Mouse (Mus musculus) heart, postnatal 36 days (tissue): ENCODE results near the gene Kat8. TPM values are rescaled to one million over a fixed set of nuclear protein-coding genes. Genes with fewer than 3 reads are reported as not detected.
A peak's percentile ranks its signal among the peaks of the same experiment; 100 is the strongest.
"Not testable (repeated sequence)": the region's sequence is repeated elsewhere in the genome, so short reads cannot be mapped to it uniquely, and the experiment has no call there.

Source experiments
- DNase-seq, 2 experiments: peaks; one replicate each; pipeline ENCODE4 v3.0.0; 2021 to 2022
- intact Hi-C: fragments of 180-260 bp; cut with DNase I; formaldehyde crosslinking; loops from one replicate; pipeline ENCODE4 v1.15.1; 2025
- total RNA-seq, 2 experiments: library from RNA; stranded (reverse); gene quantifications; 2 replicates each; pipeline ENCODE4 v1.2.3; 2021

The Kat8 gene
- total RNA-seq, 2 experiments from 2014 or later, result 13.8 to 16.1 TPM

DNA sequence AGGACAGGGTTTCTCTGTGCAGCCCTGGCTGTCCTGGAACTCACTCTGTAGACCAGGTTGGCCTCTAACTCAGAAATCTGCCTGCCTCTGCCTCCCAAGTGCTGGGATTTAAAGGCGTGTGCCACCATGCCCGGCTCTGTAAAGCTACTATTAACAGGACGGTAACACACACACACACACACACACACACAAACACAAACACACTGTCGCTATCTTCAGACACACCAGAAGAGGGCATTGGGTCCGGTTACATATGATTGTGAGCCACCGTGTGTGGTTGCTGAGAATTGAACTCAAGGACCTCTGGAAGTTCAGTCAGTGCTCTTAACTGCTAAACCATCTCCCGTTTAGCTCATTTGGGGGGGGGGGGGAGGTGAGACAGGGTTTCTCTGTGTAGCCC is 16.4 kb upstream of the Kat8 start:
- not testable (repeated sequence) for DNase-seq
- intact Hi-C loops, result loop anchor here (2.0 to 5.0 kb wide), 2 partner anchors 17 to 94 kb away; partner anchors contain the start of gene Hsd3b7

- intact Hi-C loops, result loop anchor here (5.0 kb wide), 1 partner anchor 94 kb away; the partner anchor contains the start of gene Hsd3b7
- peak; percentile 50 to 68 for DNase-seq
Observed at GRCm38 (mm10) chr7:127896384-127896783, 15.9 kb upstream of the Kat8 start.

DNA sequence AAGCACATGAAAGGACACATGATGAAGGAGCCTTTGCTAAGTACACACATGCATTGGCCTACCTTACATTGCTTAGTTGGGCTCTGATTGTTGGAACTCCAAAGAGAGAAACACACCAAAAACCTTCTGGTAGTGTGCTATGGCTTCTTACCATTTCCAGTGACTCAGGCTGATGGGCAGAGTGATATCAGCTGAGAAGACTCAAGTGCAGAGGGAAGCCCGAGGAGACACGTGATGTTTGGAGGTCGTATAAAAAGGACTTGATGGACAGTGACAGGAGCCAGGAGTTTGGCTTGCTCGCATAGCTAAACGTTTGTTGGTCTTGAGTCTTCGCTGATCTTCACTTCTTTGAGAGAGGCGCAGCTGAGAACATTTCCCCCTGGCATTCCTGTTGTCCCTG is 14.8 kb upstream of the Kat8 start:
- DNase-seq, result no peak
- intact Hi-C loops, result loop anchor here (5.0 kb wide), 1 partner anchor 95 kb away; the partner anchor contains the start of gene Hsd3b7

DNA sequence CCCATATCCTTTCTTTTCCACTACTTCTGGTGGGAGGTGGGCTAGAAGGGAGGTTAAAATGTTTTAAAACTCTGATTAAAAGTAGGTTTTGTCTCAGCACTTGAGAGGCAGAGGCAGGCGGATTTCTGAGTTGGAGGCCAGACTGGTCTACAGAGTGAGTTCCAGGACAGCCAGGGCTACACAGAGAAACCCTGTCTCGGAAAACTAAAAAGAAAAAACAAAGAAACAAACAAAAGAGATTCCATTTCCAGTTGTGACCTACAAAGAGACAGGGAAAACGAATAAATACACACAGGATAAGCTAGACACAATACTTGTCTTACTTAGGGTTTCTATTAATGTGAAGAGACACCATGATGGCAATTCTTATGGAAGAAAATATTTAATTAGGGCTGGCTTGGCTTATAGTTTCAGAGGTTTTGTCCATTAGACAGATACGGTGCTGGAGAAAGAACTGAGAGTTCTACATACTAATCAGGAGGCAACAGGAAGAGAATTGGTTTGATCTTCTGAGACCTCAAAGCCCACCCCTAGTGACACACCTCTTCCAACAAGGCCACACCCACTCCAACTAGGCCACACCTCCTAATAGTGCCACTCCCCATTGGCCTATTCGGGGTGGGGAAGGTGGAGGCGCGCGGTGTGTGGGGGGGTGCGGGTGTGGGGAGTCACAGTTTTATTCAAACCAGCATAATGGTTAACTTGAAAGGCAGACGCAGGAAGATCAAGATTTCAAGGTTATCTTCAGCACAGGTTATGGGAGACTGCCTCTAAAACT is 13.9 kb upstream of the Kat8 start:
- intact Hi-C loops, result loop anchor here (5.0 kb wide), 1 partner anchor 96 kb away; the partner anchor contains the start of gene Hsd3b7
- no peak for DNase-seq

DNA sequence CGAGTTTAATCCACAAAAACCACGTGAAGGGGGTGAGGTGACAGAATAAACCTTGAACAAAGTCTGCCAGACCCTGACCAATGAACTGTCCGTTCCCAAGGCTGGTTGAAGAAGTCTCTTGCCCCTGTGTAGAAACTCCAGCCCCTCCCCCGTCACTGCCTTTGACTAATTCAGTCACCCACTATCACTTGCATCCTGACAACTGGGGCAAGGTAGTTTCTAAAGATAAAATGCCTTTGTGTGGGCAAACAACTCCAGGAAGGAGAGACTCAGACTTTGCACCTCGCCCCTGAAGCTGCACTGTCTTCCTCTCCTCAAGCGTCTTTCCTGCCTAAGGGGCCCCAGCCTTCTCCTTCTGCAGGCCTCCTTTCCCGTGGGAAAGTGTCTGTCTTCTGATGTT is 12.3 kb upstream of the Kat8 start:
- intact Hi-C loops, result loop anchor here (5.0 kb wide), 1 partner anchor 98 kb away; the partner anchor contains the start of gene Hsd3b7
- no peak for DNase-seq

- no peak for DNase-seq
- intact Hi-C loops, result no loop called here
Observed at GRCm38 (mm10) chr7:127901772-127902171, 10.5 kb upstream of the Kat8 start.

DNA sequence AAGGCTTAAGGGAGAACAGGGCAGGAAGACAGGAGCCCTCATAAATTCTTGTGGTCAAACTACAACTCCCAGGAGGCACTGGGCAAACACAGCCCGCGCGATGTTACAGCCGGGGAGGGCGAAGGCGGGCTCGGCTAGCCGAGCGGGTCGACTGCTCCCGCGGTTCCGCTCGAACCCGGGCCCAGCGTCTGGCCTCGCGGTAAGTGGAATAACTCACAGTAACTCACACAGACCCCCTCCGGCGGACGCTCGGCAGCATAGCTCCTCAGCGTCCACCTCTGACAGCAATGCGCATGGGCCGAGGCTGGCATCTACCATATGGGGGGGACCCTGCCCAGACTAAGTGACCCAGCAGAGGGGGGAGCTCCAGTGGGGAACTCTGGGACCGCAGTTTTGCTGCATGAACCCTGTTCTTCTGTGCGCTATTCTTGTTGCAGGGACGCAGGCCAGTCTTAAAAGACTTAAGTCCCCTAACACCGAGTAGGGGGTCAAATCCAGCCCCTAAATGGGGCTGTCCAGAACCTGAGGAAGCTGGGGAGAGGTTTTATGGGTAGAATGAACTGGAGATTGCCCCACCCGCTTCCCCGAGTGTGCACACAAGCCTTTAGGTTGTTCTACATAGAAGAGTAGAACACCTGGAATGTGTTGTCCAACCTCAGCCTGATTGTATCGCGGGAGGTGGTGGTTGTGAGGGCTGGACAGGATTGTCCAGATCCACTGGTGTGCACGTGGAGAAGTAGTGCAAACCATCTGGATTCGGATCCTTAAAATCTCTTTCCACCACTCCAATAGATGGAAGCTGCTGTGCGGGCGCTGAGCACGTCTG is 8.1 kb upstream of the Kat8 start, which contains the start of gene Bckdk:
Gene Bckdk (plus strand): TSS at position 112 of the 826 bp plus-strand sequence.
- intact Hi-C loops, result no loop called here
- peak; percentile 68 to 78 for DNase-seq

- no peak for DNase-seq
- intact Hi-C loops, result no loop called here
Observed at GRCm38 (mm10) chr7:127907939-127908338, 4.4 kb upstream of the Kat8 start.

DNA sequence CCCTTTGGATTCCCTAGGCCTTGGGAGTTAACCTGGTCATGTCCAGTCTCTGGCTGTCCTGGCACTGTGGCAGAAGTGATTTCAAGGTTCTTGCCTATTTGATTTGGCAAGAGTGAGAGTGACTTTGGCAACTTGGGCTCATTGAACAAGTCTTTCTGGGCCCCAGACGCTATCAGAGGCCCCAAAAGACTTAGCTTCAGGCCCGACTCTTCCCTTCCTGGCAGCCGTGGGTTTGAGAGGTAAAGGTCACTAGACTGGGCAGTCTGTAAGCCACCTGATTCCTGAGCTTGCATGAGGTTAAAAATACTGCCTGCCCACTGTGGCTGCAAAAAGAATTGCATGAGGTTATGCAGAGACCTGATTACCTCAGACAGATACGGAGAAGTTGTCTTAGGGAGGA is 3.7 kb upstream of the Kat8 start:
- intact Hi-C loops, result no loop called here
- DNase-seq, result no peak

DNA sequence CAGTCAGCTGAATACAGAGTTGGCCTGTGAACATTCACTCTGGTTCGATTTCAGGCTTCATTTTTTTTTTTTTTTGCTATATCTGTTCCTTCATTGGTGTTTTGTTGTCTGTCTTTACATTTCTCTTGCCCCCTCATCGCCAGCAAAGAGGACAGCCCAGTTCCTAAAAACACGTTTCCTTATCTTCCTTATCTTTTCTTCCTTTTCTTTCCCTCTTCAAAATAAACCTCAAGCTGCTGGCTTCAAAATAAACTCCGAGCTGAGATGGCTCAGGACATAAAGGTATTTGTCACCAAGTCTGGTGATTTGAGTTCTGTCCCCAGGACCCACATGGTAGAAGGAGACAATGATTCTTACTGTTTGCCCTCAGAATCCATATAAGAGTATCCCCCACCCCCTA is 622 bp downstream of the Kat8 start:
- no peak for DNase-seq
- intact Hi-C loops, result no loop called here

DNA sequence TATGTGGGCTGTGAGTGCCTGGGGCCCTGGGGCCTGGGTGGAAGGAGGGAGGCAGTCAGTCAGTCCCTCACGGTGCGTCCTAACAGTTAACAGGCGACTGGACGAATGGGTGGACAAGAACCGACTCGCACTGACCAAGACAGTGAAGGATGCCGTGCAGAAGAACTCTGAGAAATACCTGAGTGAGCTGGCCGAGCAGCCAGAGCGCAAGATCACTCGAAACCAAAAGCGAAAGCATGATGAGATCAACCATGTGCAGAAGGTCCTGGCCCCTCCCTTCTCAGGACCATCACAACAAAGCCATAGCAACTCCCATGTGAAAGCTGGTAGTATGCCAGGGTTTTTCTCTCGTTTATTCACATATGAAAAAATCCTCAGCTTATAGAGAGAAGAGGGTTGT is 3.0 kb downstream of the Kat8 start:
- intact Hi-C loops, result no loop called here
- no peak for DNase-seq

DNA sequence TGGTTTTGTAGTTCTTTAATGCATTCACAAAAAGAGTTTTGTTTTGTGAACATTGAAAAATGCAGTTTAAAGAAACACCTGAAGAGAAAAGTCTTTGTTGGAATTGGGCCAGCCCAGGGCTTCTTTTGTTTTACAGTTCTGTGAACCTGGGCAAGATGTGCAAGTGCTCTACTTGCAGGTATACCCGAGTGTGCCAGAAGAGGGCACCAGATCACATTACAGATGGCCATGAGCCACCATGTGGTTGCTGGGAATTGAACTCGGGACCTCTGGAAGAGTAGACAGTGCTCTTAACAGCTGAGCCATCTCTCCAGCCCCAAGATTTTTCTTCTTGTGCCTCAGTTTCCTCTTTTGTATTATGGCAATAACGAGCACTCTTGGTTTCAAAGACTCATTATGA is 5.9 kb downstream of the Kat8 start:
- intact Hi-C loops, result no loop called here
- peak in 1 of 2 experiments; percentile 54 for DNase-seq

DNA sequence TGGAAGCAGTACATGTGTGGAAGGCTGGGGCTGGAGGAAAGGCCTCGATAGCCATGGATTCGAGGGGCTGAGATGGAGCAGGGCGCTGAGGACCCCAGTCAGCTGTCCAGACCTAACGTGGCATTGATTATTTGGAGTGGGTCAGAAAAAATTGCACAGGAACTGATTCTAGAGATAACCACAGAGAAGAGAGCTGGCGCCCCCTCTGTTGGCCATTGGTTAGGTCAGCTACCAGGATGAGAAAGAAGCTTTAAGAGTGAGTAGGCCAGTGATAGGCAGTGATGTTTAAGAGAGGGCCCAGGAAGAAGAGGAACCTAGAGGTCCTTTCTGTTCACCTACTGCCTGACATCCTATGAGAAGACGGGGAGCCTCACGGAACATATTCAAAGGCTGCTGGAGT is 7.0 kb downstream of the Kat8 start:
- intact Hi-C loops, result no loop called here
- no peak for DNase-seq

GRCm38 (mm10) chr7:127921516-127921915 is 9.2 kb downstream of the Kat8 start:
- intact Hi-C loops, result no loop called here
- no peak for DNase-seq

- DNase-seq, result no peak
- intact Hi-C loops, result no loop called here
Observed at GRCm38 (mm10) chr7:127922451-127923275, 10.3 kb downstream of the Kat8 start.

DNA sequence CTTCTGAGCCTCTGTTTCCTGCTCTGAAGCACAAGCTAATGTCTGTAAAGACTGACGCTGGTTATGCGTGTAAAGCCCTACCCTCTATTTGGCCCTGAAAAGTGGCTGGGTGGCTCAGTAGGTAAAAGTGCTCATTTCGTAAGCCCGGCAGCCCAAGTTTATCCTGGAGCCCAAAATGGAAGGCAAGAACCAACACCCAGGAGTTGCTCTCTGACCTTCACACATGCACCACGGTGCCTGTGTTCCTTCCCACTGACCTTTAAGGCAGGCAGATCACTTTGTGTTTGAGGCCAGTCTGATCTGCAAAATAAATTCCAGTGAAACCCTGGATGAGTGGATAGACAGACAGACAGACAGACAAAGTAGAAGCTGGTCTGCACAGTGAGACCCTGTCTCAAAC is 11.4 kb downstream of the Kat8 start:
- DNase-seq, result no peak
- intact Hi-C loops, result no loop called here

DNA sequence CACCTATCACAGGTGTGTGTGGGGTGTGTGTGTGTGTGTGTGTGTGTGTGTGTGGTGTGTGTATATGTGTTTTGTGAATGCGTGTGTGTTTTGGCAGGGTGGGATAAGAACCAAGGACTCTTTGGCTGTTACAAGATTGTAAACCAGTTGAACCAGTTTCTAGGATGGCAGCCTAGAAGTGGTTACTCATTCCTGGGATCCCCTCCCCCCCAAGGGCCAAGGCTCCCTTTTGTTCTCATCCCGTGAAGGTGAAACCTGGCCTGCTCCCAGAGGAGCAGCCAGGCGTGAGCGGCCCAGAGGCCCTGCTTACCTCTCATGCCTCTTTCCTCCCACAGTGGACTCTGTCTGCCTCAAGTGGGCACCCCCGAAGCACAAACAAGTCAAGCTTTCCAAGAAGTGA is 12.9 kb downstream of the Kat8 start:
- intact Hi-C loops, result no loop called here
- no peak for DNase-seq

DNA sequence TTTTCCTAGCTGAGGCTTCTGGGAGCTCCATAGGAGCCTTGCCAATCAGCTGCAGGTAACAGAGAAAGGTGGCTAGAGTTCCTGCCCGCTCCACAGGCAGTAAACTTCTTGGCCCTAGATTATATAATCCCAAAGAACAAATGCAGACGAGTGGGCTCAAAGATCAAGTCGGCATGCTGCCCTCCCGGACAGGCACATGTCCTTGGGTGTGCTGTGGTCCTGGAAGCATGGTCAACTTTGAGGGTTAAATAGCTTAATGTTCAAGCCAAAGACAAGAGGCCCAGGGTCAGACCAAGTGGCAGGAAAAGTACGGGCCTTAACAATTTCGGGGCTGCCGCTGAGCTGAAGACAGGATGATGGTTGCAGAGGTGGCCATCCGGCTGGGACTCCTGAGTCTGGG is 13.8 kb downstream of the Kat8 start:
- no peak for DNase-seq
- intact Hi-C loops, result no loop called here

DNA sequence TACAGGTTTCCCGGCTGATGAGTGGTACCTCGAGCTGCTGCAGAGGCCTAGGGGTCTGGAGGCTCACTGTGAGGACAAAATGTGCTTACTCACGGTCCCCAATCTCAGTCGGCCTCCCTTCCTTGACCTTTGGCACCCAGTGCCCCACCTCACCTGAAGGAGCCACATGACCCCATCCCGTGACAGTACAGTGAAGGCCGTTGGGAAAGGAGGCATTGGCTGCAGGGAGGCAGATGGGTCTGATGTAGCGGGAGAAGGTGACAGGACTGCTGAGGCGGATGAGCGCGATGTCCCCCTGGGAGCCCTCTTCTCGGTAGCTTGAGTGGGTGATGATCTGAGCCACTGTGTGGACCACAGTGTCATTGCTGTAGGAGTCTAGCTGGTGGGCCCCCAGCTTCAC is 14.5 kb downstream of the Kat8 start:
- intact Hi-C loops, result no loop called here
- no peak for DNase-seq

- intact Hi-C loops, result no loop called here
- DNase-seq, result no peak
Observed at GRCm38 (mm10) chr7:127927726-127928125, 15.4 kb downstream of the Kat8 start.

DNA sequence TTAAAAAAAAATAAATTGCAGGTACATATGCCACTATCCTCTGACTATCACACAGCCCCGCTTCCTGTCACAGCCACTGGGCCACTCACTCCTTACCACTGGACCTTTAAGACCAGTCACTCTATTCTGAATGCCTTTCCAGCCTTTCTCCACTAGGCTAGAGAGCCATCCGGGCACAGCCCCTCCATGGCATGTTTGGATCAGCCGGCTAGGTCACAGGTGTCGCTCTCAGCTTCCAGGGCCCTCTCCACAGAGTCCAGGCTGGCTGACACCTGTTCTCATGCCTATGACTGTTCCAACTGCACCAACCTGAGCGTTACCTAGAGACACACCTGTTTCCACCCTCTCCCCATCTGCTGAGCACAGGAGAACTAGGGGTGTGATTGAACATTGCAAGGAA is 16.3 kb downstream of the Kat8 start:
- intact Hi-C loops, result no loop called here
- DNase-seq, result no peak
